ENCODE assay signal across 26 mouse cellular contexts in genomic region chr11:72339716-72340115, GRCm38 (mm10). TPM values are rescaled to one million over a fixed set of nuclear protein-coding genes. Genes with fewer than 3 reads are reported as not detected.
A peak's percentile ranks its signal among the peaks of the same experiment; 100 is the strongest.
DNase-seq lines count a peak whose midpoint lies in the region; ATAC-seq and TF ChIP-seq lines count a peak whose summit lies in the region.
"Had no signal": no experiment of that assay in that cellular context is flagged by ENCODE, and none has a peak within 500 bp of the region (broad histone marks: within the 10 kb centered on the region; RNA-seq: fewer than 3 reads in every experiment).

No protein-coding gene starts in this region.

- no peaks in the 10 kb centered on the region for H3K36me3 ChIP-seq in hindbrain, embryonic 10.5 days
- H3K36me3 ChIP-seq in hindbrain, embryonic 16.5 days (ENCODE audit: control insufficient read depth, insufficient read depth, low read length), result no peaks in the 10 kb centered on the region
- no peaks in the 10 kb centered on the region for H3K36me3 ChIP-seq in kidney, embryonic 15.5 days
- no peaks in the 10 kb centered on the region for H3K36me3 ChIP-seq in kidney, postnatal 0 days (ENCODE audit: insufficient read depth, low read length)
- no peaks in the 10 kb centered on the region for H3K36me3 ChIP-seq in midbrain, embryonic 11.5 days (ENCODE audit: control insufficient read depth, insufficient read depth, low read length)
- H3K36me3 ChIP-seq in midbrain, embryonic 14.5 days (ENCODE audit: control insufficient read depth, insufficient read depth, low read length), result no peaks in the 10 kb centered on the region
- H3K36me3 ChIP-seq: embryonic facial prominence, embryonic 13.5 days; embryonic facial prominence, embryonic 15.5 days; forebrain, embryonic 10.5 days; forebrain, embryonic 12.5 days had no signal

- DNase-seq in hindbrain, embryonic 10.5 days (ENCODE audit: low spot score), result no peak
- DNase-seq in kidney, postnatal 10 days, result no peak
- no peak for DNase-seq in kidney, postnatal 0 days (ENCODE audit: low spot score)
- DNase-seq in kidney, postnatal 36 days, result no peak
- DNase-seq in midbrain, embryonic 11.5 days (ENCODE audit: low spot score, missing footprints), result peak; percentile 76
- no peak for DNase-seq in midbrain, embryonic 14.5 days
- DNase-seq: adrenal gland, adult 2 months; adrenal gland, postnatal 10 days; adrenal gland, postnatal 25 days; cerebellum, adult 11 months; cerebellum, adult 18-20 months; cerebellum, adult 8-10 months; cerebellum, adult 9-11 months; cerebellum, postnatal 36 days; embryo, embryonic 11 days had no signal

- no peak for ATAC-seq in hindbrain, embryonic 16.5 days
- no peak for ATAC-seq in kidney, embryonic 15.5 days (replicated peaks; ENCODE audit: low FRiP score)
- ATAC-seq in kidney, postnatal 0 days (replicated peaks; ENCODE audit: low FRiP score, low read depth), result no peak
- ATAC-seq in midbrain, embryonic 11.5 days (ENCODE audit: low FRiP score), result no peak
- ATAC-seq in midbrain, embryonic 14.5 days (ENCODE audit: low FRiP score, low TSS enrichment), result no peak
- ATAC-seq: forebrain, embryonic 14.5 days had no signal

- H3K9ac ChIP-seq in hindbrain, embryonic 16.5 days (ENCODE audit: low read depth, low read length), result no peak overlapping the region
- H3K9ac ChIP-seq in kidney, embryonic 15.5 days, result no peak overlapping the region
- no peak overlapping the region for H3K9ac ChIP-seq in kidney, postnatal 0 days (ENCODE audit: low read depth, low read length)
- H3K9ac ChIP-seq in midbrain, embryonic 11.5 days (ENCODE audit: low read length), result no peak overlapping the region
- H3K9ac ChIP-seq in midbrain, embryonic 14.5 days (replicated peaks; ENCODE audit: low read length), result no peak overlapping the region
- H3K9ac ChIP-seq: embryonic facial prominence, embryonic 13.5 days; embryonic facial prominence, embryonic 15.5 days; forebrain, embryonic 12.5 days had no signal

- no peaks in the 10 kb centered on the region for H3K27me3 ChIP-seq in hindbrain, embryonic 10.5 days (ENCODE audit: insufficient read depth, poor library complexity, severe bottlenecking)
- H3K27me3 ChIP-seq in hindbrain, embryonic 16.5 days (replicated peaks; ENCODE audit: control insufficient read depth, insufficient read depth, low read length), result no peaks in the 10 kb centered on the region
- H3K27me3 ChIP-seq in kidney, embryonic 15.5 days, result no peaks in the 10 kb centered on the region
- H3K27me3 ChIP-seq in kidney, postnatal 0 days (ENCODE audit: insufficient read depth, low read length), result no peaks in the 10 kb centered on the region
- no peaks in the 10 kb centered on the region for H3K27me3 ChIP-seq in midbrain, embryonic 11.5 days (ENCODE audit: control insufficient read depth, insufficient read depth, low read length)
- H3K27me3 ChIP-seq in midbrain, embryonic 14.5 days (ENCODE audit: control insufficient read depth, insufficient read depth, low read length), result no peaks in the 10 kb centered on the region
- H3K27me3 ChIP-seq: embryonic facial prominence, embryonic 13.5 days; embryonic facial prominence, embryonic 15.5 days; forebrain, embryonic 12.5 days had no signal

- no peak for TF ChIP-seq CTCF in kidney, postnatal 0 days (IDR thresholded peaks at IDR 0.05; ENCODE audit: low read depth)

- WGBS in hindbrain, embryonic 10.5 days, result 84% methylated on average over 4 of the region's 4 CpGs
- WGBS in hindbrain, embryonic 16.5 days, result 73% methylated on average over 4 of the region's 4 CpGs
- 76% methylated on average over 4 of the region's 4 CpGs for WGBS in kidney, embryonic 15.5 days
- 68% methylated on average over 4 of the region's 4 CpGs for WGBS in kidney, postnatal 0 days
- 78% methylated on average over 4 of the region's 4 CpGs for WGBS in midbrain, embryonic 11.5 days
- WGBS in midbrain, embryonic 14.5 days, result 70% methylated on average over 4 of the region's 4 CpGs

- H3K4me1 ChIP-seq in hindbrain, embryonic 10.5 days (replicated peaks), result peaks cover 33% of the 10 kb centered on the region
- H3K4me1 ChIP-seq in hindbrain, embryonic 16.5 days (ENCODE audit: control insufficient read depth, insufficient read depth, low read depth, low read length), result peaks cover 8% of the 10 kb centered on the region
- peaks cover 35% of the 10 kb centered on the region for H3K4me1 ChIP-seq in kidney, embryonic 15.5 days
- 0 out of 2 replicates have a peak, but pooled peaks cover 10% of the 10 kb centered on the region for H3K4me1 ChIP-seq in kidney, postnatal 0 days (replicated peaks; ENCODE audit: insufficient read depth, low read length)
- H3K4me1 ChIP-seq in midbrain, embryonic 11.5 days (ENCODE audit: control insufficient read depth, insufficient read depth, low read length), result peaks cover 8% of the 10 kb centered on the region
- H3K4me1 ChIP-seq in midbrain, embryonic 14.5 days (ENCODE audit: control insufficient read depth, insufficient read depth, low read length), result peaks cover 6% of the 10 kb centered on the region; the same call in 1 of the 2 replicates

- H3K27ac ChIP-seq in hindbrain, embryonic 10.5 days, result peak overlapping the region; percentile 81; the same call in 1 of the 2 replicates
- no peak overlapping the region for H3K27ac ChIP-seq in hindbrain, embryonic 16.5 days (ENCODE audit: low read depth, low read length)
- H3K27ac ChIP-seq in kidney, embryonic 15.5 days, result peak overlapping the region; percentile 87; the same call in 1 of the 2 replicates
- peak overlapping the region; percentile 20; the same call in 1 of the 2 replicates for H3K27ac ChIP-seq in kidney, postnatal 0 days
- 0 out of 2 replicates have a peak overlapping the region, but pooled peaks have one; percentile 37 for H3K27ac ChIP-seq in midbrain, embryonic 11.5 days (ENCODE audit: low read depth, low read length)
- H3K27ac ChIP-seq in midbrain, embryonic 14.5 days (replicated peaks; ENCODE audit: low read depth, low read length), result no peak overlapping the region
- H3K27ac ChIP-seq: embryonic facial prominence, embryonic 13.5 days; embryonic facial prominence, embryonic 15.5 days; forebrain, embryonic 12.5 days had no signal

- H3K4me3 ChIP-seq in hindbrain, embryonic 10.5 days, result no peak overlapping the region
- no peak overlapping the region for H3K4me3 ChIP-seq in hindbrain, embryonic 16.5 days (ENCODE audit: low read length)
- H3K4me3 ChIP-seq in kidney, embryonic 15.5 days (replicated peaks), result no peak overlapping the region
- no peak overlapping the region for H3K4me3 ChIP-seq in kidney, postnatal 0 days (replicated peaks; ENCODE audit: low read depth, low read length)
- H3K4me3 ChIP-seq in midbrain, embryonic 11.5 days (ENCODE audit: low read depth, low read length), result no peak overlapping the region
- no peak overlapping the region for H3K4me3 ChIP-seq in midbrain, embryonic 14.5 days (replicated peaks; ENCODE audit: low read depth, low read length)
- H3K4me3 ChIP-seq: embryonic facial prominence, embryonic 13.5 days; embryonic facial prominence, embryonic 15.5 days; erythroblast, embryonic 14.5 days; forebrain, embryonic 10.5 days; forebrain, embryonic 12.5 days had no signal

- no peak overlapping the region for H3K4me2 ChIP-seq in hindbrain, embryonic 16.5 days (ENCODE audit: low read length)
- H3K4me2 ChIP-seq in kidney, embryonic 15.5 days, result no peak overlapping the region
- no peak overlapping the region for H3K4me2 ChIP-seq in kidney, postnatal 0 days (ENCODE audit: low read length)
- no peak overlapping the region for H3K4me2 ChIP-seq in midbrain, embryonic 11.5 days
- H3K4me2 ChIP-seq in midbrain, embryonic 14.5 days (ENCODE audit: low read length), result no peak overlapping the region
- H3K4me2 ChIP-seq: embryonic facial prominence, embryonic 13.5 days; embryonic facial prominence, embryonic 15.5 days; forebrain, embryonic 12.5 days had no signal

- no peaks in the 10 kb centered on the region for H3K9me3 ChIP-seq in hindbrain, embryonic 10.5 days
- no peaks in the 10 kb centered on the region for H3K9me3 ChIP-seq in hindbrain, embryonic 16.5 days (ENCODE audit: control insufficient read depth, low read length)
- no peaks in the 10 kb centered on the region for H3K9me3 ChIP-seq in kidney, embryonic 15.5 days (replicated peaks)
- H3K9me3 ChIP-seq in kidney, postnatal 0 days (replicated peaks; ENCODE audit: low read length), result no peaks in the 10 kb centered on the region
- H3K9me3 ChIP-seq in midbrain, embryonic 11.5 days (ENCODE audit: control insufficient read depth, low read length), result no peaks in the 10 kb centered on the region
- H3K9me3 ChIP-seq in midbrain, embryonic 14.5 days (ENCODE audit: control insufficient read depth, low read length), result no peaks in the 10 kb centered on the region
- H3K9me3 ChIP-seq: embryonic facial prominence, embryonic 13.5 days; embryonic facial prominence, embryonic 15.5 days; forebrain, embryonic 10.5 days; forebrain, embryonic 12.5 days had no signal

RNA-seq across cellular contexts. Expression of gene Tekt1, which starts 22.5 kb away (rescaled TPM):
- polyA plus RNA-seq in hindbrain, embryonic 10.5 days (2016; fragmentation: Nextera tagmentation; extraction: Ambion mirVana), result 7.0 and 7.7 TPM in 2 replicates
- 9.0 and 9.6 TPM in 2 replicates for polyA plus RNA-seq in hindbrain, embryonic 16.5 days (2015; fragmentation: Nextera tagmentation; extraction: Ambion mirVana)
- polyA plus RNA-seq in kidney, embryonic 15.5 days (2015; fragmentation: Nextera tagmentation; extraction: Ambion mirVana), result 5.4 and 5.6 TPM in 2 replicates
- 4.6 and 5.1 TPM in 2 replicates for polyA plus RNA-seq in kidney, postnatal 0 days (2015; fragmentation: Nextera tagmentation; extraction: Ambion mirVana)
- 4.2 and 5.3 TPM in 2 replicates for polyA plus RNA-seq in midbrain, embryonic 11.5 days (2014; fragmentation: Nextera tagmentation; extraction: Ambion mirVana)
- polyA plus RNA-seq in midbrain, embryonic 14.5 days (2014; fragmentation: Nextera tagmentation; extraction: Ambion mirVana), result 6.9 and 9.0 TPM in 2 replicates
- polyA plus RNA-seq: C2C12; erythroblast, embryonic 14.5 days had no signal

RNA-seq across cellular contexts. Expression of gene Fbxo39, which starts 25.5 kb away (rescaled TPM):
- polyA plus RNA-seq in hindbrain, embryonic 10.5 days (2016; fragmentation: Nextera tagmentation; extraction: Ambion mirVana), result not detected in 2 replicates
- not detected in 2 replicates for polyA plus RNA-seq in hindbrain, embryonic 16.5 days (2015; fragmentation: Nextera tagmentation; extraction: Ambion mirVana)
- not detected in 2 replicates for polyA plus RNA-seq in kidney, embryonic 15.5 days (2015; fragmentation: Nextera tagmentation; extraction: Ambion mirVana)
- not detected in 2 replicates for polyA plus RNA-seq in kidney, postnatal 0 days (2015; fragmentation: Nextera tagmentation; extraction: Ambion mirVana)
- polyA plus RNA-seq in midbrain, embryonic 11.5 days (2014; fragmentation: Nextera tagmentation; extraction: Ambion mirVana), result not detected in 2 replicates
- not detected in 2 replicates for polyA plus RNA-seq in midbrain, embryonic 14.5 days (2014; fragmentation: Nextera tagmentation; extraction: Ambion mirVana)
- polyA plus RNA-seq: brain, embryonic 14.5 days; C2C12; embryonic facial prominence, embryonic 11.5 days; embryonic facial prominence, embryonic 13.5 days; embryonic facial prominence, embryonic 15.5 days; erythroblast, embryonic 14.5 days; forebrain, embryonic 10.5 days; forebrain, embryonic 12.5 days; forebrain, embryonic 14.5 days had no signal

RNA-seq across cellular contexts. Expression of gene Xaf1, which starts 38.3 kb away (rescaled TPM):
- polyA plus RNA-seq in hindbrain, embryonic 10.5 days (2016; fragmentation: Nextera tagmentation; extraction: Ambion mirVana), result 2.3 and 2.9 TPM in 2 replicates
- polyA plus RNA-seq in hindbrain, embryonic 16.5 days (2015; fragmentation: Nextera tagmentation; extraction: Ambion mirVana), result 1.1 and 2.4 TPM in 2 replicates
- polyA plus RNA-seq in kidney, embryonic 15.5 days (2015; fragmentation: Nextera tagmentation; extraction: Ambion mirVana), result 4.3 and 6.2 TPM in 2 replicates
- polyA plus RNA-seq in kidney, postnatal 0 days (2015; fragmentation: Nextera tagmentation; extraction: Ambion mirVana), result 25.0 and 28.3 TPM in 2 replicates
- 1.3 and 1.4 TPM in 2 replicates for polyA plus RNA-seq in midbrain, embryonic 11.5 days (2014; fragmentation: Nextera tagmentation; extraction: Ambion mirVana)
- 1.1 and 3.3 TPM in 2 replicates for polyA plus RNA-seq in midbrain, embryonic 14.5 days (2014; fragmentation: Nextera tagmentation; extraction: Ambion mirVana)
- polyA plus RNA-seq: erythroblast, embryonic 14.5 days had no signal

Comparison
In these comparisons a context has a peak if more than half of its experiments do, and no peak if none do; other contexts are left out.
1. H3K27ac ChIP-seq: peak in hindbrain, embryonic 10.5 days (single experiment), kidney, embryonic 15.5 days (single experiment), kidney, postnatal 0 days (single experiment) and midbrain, embryonic 11.5 days (single experiment); none in hindbrain, embryonic 16.5 days (single experiment) and midbrain, embryonic 14.5 days (single experiment).